ENCODE assay signal across 9 mouse cellular contexts in genomic region chr17:23841145-23841544, GRCm38 (mm10). TPM values are rescaled to one million over a fixed set of nuclear protein-coding genes. Genes with fewer than 3 reads are reported as not detected.
DNase-seq lines count a peak whose midpoint lies in the region; ATAC-seq and TF ChIP-seq lines count a peak whose summit lies in the region.
"Had no signal": no experiment of that assay in that cellular context is flagged by ENCODE, and none has a peak within 500 bp of the region (broad histone marks: within the 10 kb centered on the region; RNA-seq: fewer than 3 reads in every experiment).

No protein-coding gene starts in this region.

- H3K27me3 ChIP-seq in hindbrain, embryonic 10.5 days (ENCODE audit: insufficient read depth, poor library complexity, severe bottlenecking) = peaks cover 15% of the 10 kb centered on the region
- H3K27me3 ChIP-seq in hindbrain, embryonic 12.5 days = peaks cover 16% of the 10 kb centered on the region
- H3K27me3 ChIP-seq in forebrain, embryonic 16.5 days (replicated peaks; ENCODE audit: control insufficient read depth, insufficient read depth, low read length) = no peaks in the 10 kb centered on the region

- H3K9me3 ChIP-seq in hindbrain, embryonic 10.5 days = no peaks in the 10 kb centered on the region
- no peaks in the 10 kb centered on the region for H3K9me3 ChIP-seq in hindbrain, embryonic 12.5 days (replicated peaks)
- H3K9me3 ChIP-seq in forebrain, embryonic 16.5 days (ENCODE audit: control insufficient read depth, low read length) = no peaks in the 10 kb centered on the region

- no peak overlapping the region for H3K27ac ChIP-seq in hindbrain, embryonic 10.5 days
- no peak overlapping the region for H3K27ac ChIP-seq in hindbrain, embryonic 12.5 days
- no peak overlapping the region for H3K27ac ChIP-seq in forebrain, embryonic 16.5 days (ENCODE audit: low read length)

- peaks cover 11% of the 10 kb centered on the region; the same call in 1 of the 2 replicates for H3K4me1 ChIP-seq in hindbrain, embryonic 10.5 days (replicated peaks)
- H3K4me1 ChIP-seq in hindbrain, embryonic 12.5 days = peaks cover 5% of the 10 kb centered on the region; the same call in 1 of the 2 replicates
- H3K4me1 ChIP-seq in forebrain, embryonic 16.5 days (replicated peaks; ENCODE audit: control insufficient read depth, insufficient read depth, low read length) = no peaks in the 10 kb centered on the region

- H3K4me3 ChIP-seq in hindbrain, embryonic 10.5 days = no peak overlapping the region
- H3K4me3 ChIP-seq in hindbrain, embryonic 12.5 days = no peak overlapping the region
- no peak overlapping the region for H3K4me3 ChIP-seq in forebrain, embryonic 16.5 days (replicated peaks; ENCODE audit: low read length)

- intact Hi-C loops in left cerebral cortex, postnatal 14 days (cut with DNase I) = loop anchor here (5.0 kb wide), 1 partner anchor 69 kb away; the partner anchor contains the start of gene Flywch1

- ATAC-seq in hindbrain, embryonic 12.5 days (ENCODE audit: low FRiP score) = no peak
- peak; percentile 40; the same call in 1 of the 2 replicates for ATAC-seq in forebrain, embryonic 16.5 days

- H3K36me3 ChIP-seq in hindbrain, embryonic 10.5 days = no peaks in the 10 kb centered on the region
- H3K36me3 ChIP-seq in hindbrain, embryonic 12.5 days = no peaks in the 10 kb centered on the region
- no peaks in the 10 kb centered on the region for H3K36me3 ChIP-seq in forebrain, embryonic 16.5 days (ENCODE audit: control insufficient read depth, insufficient read depth)

- peak; percentile 62 for TF ChIP-seq CTCF in brain, embryonic 14.5 days (IDR thresholded peaks at IDR 0.05; ENCODE audit: borderline replicate concordance, extremely low read depth, insufficient read depth, insufficient read length)

- no peak for TF ChIP-seq POLR2A in brain, embryonic 14.5 days (IDR thresholded peaks at IDR 0.05; ENCODE audit: borderline replicate concordance, extremely low read depth, insufficient read depth, insufficient read length, poor library complexity, severe bottlenecking)

- no peak overlapping the region for H3K9ac ChIP-seq in hindbrain, embryonic 12.5 days
- no peak overlapping the region for H3K9ac ChIP-seq in forebrain, embryonic 16.5 days (replicated peaks; ENCODE audit: low read depth, low read length)

- no peak overlapping the region for H3K4me2 ChIP-seq in hindbrain, embryonic 12.5 days (replicated peaks)
- no peak overlapping the region for H3K4me2 ChIP-seq in forebrain, embryonic 16.5 days (ENCODE audit: low read length)

- DNase-seq in hindbrain, embryonic 10.5 days (ENCODE audit: low spot score) = peak; percentile 56
- DNase-seq in CD8-positive naive resting alpha-beta T cell, adult 2 months (ENCODE audit: low read depth in 2 of 2, low spot score in 2 of 2) = peak; percentile 57 to 73
- DNase-seq in brain, embryonic 14.5 days (ENCODE audit: low read depth) = peak; percentile 79
- peak; percentile 79 to 83 for DNase-seq in left cerebral cortex, postnatal 14 days (ENCODE audit: low spot score in 2 of 2)
- DNase-seq in naive thymus-derived CD4-positive, alpha-beta T cell, adult 2 months (ENCODE audit: low read depth) = peak; percentile 88
- DNase-seq in thymus, postnatal 10 days (ENCODE audit: low spot score in 2 of 2) = peak; percentile 46 to 70

- WGBS in hindbrain, embryonic 10.5 days = 32% methylated on average over 4 of the region's 4 CpGs
- WGBS in hindbrain, embryonic 12.5 days = 27% methylated on average over 4 of the region's 4 CpGs
- 25% methylated on average over 4 of the region's 4 CpGs for WGBS in forebrain, embryonic 16.5 days

RNA-seq across cellular contexts. Expression of gene Prss32, which starts 2.5 kb away (rescaled TPM):
- polyA plus RNA-seq in hindbrain, embryonic 10.5 days (2016; fragmentation: Nextera tagmentation; extraction: Ambion mirVana) = not detected in 2 replicates
- polyA plus RNA-seq in hindbrain, embryonic 12.5 days (2016; fragmentation: Nextera tagmentation; extraction: Ambion mirVana) = not detected in 2 replicates
- polyA plus RNA-seq in brain, embryonic 14.5 days (2012; rRNA removed) = 0.04 and 0.24 TPM in 2 replicates
- not detected in 2 replicates for polyA plus RNA-seq in forebrain, embryonic 16.5 days (2015; fragmentation: Nextera tagmentation; extraction: Ambion mirVana)
- 1 to 10 TPM in 1 of 2 experiments, not detected in 1; 1.1 TPM for total RNA-seq in left cerebral cortex, postnatal 14 days (2021)

RNA-seq across cellular contexts. Expression of gene Prss41, which starts 2.8 kb away (rescaled TPM):
- 1.6 and 1.9 TPM in 2 replicates for polyA plus RNA-seq in hindbrain, embryonic 10.5 days (2016; fragmentation: Nextera tagmentation; extraction: Ambion mirVana)
- 0.72 and 1.3 TPM in 2 replicates for polyA plus RNA-seq in hindbrain, embryonic 12.5 days (2016; fragmentation: Nextera tagmentation; extraction: Ambion mirVana)
- polyA plus RNA-seq in brain, embryonic 14.5 days (2012; rRNA removed) = 1.3 and 2.1 TPM in 2 replicates
- polyA plus RNA-seq in forebrain, embryonic 16.5 days (2015; fragmentation: Nextera tagmentation; extraction: Ambion mirVana) = 0.87 and 1.0 TPM in 2 replicates
- total RNA-seq in left cerebral cortex, postnatal 14 days (2021) = 1 to 10 TPM; 1.9 to 2.2 TPM

RNA-seq across cellular contexts. Expression of gene Prss33, which starts 5.3 kb away (rescaled TPM):
- polyA plus RNA-seq in hindbrain, embryonic 10.5 days (2016; fragmentation: Nextera tagmentation; extraction: Ambion mirVana) = 0.24 TPM in 1 of 2 replicates, not detected in the other
- polyA plus RNA-seq in hindbrain, embryonic 12.5 days (2016; fragmentation: Nextera tagmentation; extraction: Ambion mirVana) = 0.26 TPM in 1 of 2 replicates, not detected in the other
- polyA plus RNA-seq in brain, embryonic 14.5 days (2012; rRNA removed) = 0.38 and 0.54 TPM in 2 replicates
- polyA plus RNA-seq in forebrain, embryonic 16.5 days (2015; fragmentation: Nextera tagmentation; extraction: Ambion mirVana) = not detected in 2 replicates
- total RNA-seq in left cerebral cortex, postnatal 14 days (2021) = not detected
- total RNA-seq: layer of hippocampus, postnatal 14 days had no signal

RNA-seq across cellular contexts. Expression of gene Elob, which starts 12.2 kb away (rescaled TPM):
- 1,118 and 1,222 TPM in 2 replicates for polyA plus RNA-seq in hindbrain, embryonic 10.5 days (2016; fragmentation: Nextera tagmentation; extraction: Ambion mirVana)
- 1,047 and 1,117 TPM in 2 replicates for polyA plus RNA-seq in hindbrain, embryonic 12.5 days (2016; fragmentation: Nextera tagmentation; extraction: Ambion mirVana)
- 824 and 1,130 TPM in 2 replicates for polyA plus RNA-seq in brain, embryonic 14.5 days (2012; rRNA removed)
- 1,002 and 1,034 TPM in 2 replicates for polyA plus RNA-seq in forebrain, embryonic 16.5 days (2015; fragmentation: Nextera tagmentation; extraction: Ambion mirVana)
- 100 to 1,000 TPM; 334 to 397 TPM for total RNA-seq in left cerebral cortex, postnatal 14 days (2021)

RNA-seq across cellular contexts. Expression of gene Prss21, which starts 26.7 kb away (rescaled TPM):
- not detected in 2 replicates for polyA plus RNA-seq in hindbrain, embryonic 10.5 days (2016; fragmentation: Nextera tagmentation; extraction: Ambion mirVana)
- polyA plus RNA-seq in hindbrain, embryonic 12.5 days (2016; fragmentation: Nextera tagmentation; extraction: Ambion mirVana) = not detected in 2 replicates
- not detected in 2 replicates for polyA plus RNA-seq in brain, embryonic 14.5 days (2012; rRNA removed)
- polyA plus RNA-seq in forebrain, embryonic 16.5 days (2015; fragmentation: Nextera tagmentation; extraction: Ambion mirVana) = not detected in 2 replicates
- total RNA-seq in left cerebral cortex, postnatal 14 days (2021) = not detected
- total RNA-seq: layer of hippocampus, postnatal 14 days had no signal
